Mouse (Mus musculus) brain, embryonic 14.5 days (tissue): ENCODE data around the gene Syndig1.

Experiments
- CTCF ChIP-seq: fragments of 200-500 bp; IDR thresholded peaks from 2 replicates; pipeline ENCODE4 v1.5.1; 2012; ENCODE audit warnings: inconsistent platforms, mild to moderate bottlenecking, moderate library complexity, borderline replicate concordance; ENCODE audit not compliant: insufficient read depth, insufficient read length; ENCODE audit errors: extremely low read depth
- POLR2A ChIP-seq: fragments of 200-500 bp; IDR thresholded peaks from 2 replicates; pipeline ENCODE4 v1.6.1; 2012; ENCODE audit warnings: mild to moderate bottlenecking, inconsistent platforms, borderline replicate concordance; ENCODE audit not compliant: poor library complexity, insufficient read depth, insufficient read length, severe bottlenecking; ENCODE audit errors: extremely low read depth

GRCm38 (mm10) chr2:149938829-149939228 lies 109.8 kb downstream of the Syndig1 start:
- TF ChIP-seq CTCF = no peak
- no peak for TF ChIP-seq POLR2A
